Mouse (Mus musculus) bone marrow macrophage, adult 2 months (primary cell): Measurements from ENCODE around the gene Adgrv1. TPM values are rescaled to one million over a fixed set of nuclear protein-coding genes. Genes with fewer than 3 reads are reported as not detected.

Source experiments
- H3K27ac ChIP-seq: 2 replicates; pipeline ENCODE4 v1.5.1; 2012; ENCODE audit warnings: low read depth, low read length; ENCODE audit not compliant: insufficient read depth
- H3K4me1 ChIP-seq: 2 replicates; pipeline ENCODE4 v1.6.1; 2012; ENCODE audit warnings: low read length; ENCODE audit not compliant: control insufficient read depth, insufficient read depth
- H3K4me3 ChIP-seq: 2 replicates; pipeline ENCODE4 v1.5.1; 2012; ENCODE audit warnings: mild to moderate bottlenecking, low read length, moderate library complexity; ENCODE audit not compliant: insufficient read depth
- CTCF ChIP-seq: IDR thresholded peaks from 2 replicates; pipeline ENCODE4 v1.5.1; 2012; ENCODE audit warnings: low read depth, mild to moderate bottlenecking, low read length, moderate library complexity
- POLR2A ChIP-seq: IDR thresholded peaks from 2 replicates; pipeline ENCODE4 v1.6.1; 2012; ENCODE audit warnings: mild to moderate bottlenecking, low read depth, low read length, borderline replicate concordance
- polyA plus RNA-seq: library from polyadenylated mRNA; stranded (reverse); fragments of >200 nt; gene quantifications from 2 replicates; pipeline ENCODE4 v1.2.4, GENCODE M21; 2012; ENCODE audit not compliant: missing spikeins, insufficient read depth, insufficient read length

The Adgrv1 gene
- polyA plus RNA-seq, 1 experiment, result 0.58 TPM

DNA sequence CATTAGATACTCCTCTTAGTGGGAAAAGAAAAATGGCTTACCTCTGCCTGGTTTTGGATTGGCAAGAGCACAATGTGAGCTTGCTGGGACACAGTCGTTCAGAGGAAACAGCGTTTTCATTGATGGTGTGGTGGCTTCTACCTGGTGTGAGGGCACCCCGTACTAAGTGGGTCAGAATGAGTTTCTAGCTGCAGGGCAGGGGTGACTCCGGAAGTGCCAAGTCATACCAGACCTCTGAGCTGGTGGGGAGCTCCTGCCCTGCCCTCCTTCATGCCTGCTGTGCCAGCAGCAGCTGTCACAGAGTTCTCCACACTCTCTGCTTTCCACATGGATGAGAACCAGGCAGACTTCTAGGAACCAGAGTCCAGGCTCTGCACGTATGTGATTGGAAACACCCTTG lies 582.0 kb downstream of the Adgrv1 start:
- Histone ChIP-seq H3K27ac (no peak overlapping the region), H3K4me3 (no peak overlapping the region), H3K4me1 (peaks cover 14% of the 10 kb centered on the region)
- TF ChIP-seq POLR2A (no peak), CTCF (no peak)

DNA sequence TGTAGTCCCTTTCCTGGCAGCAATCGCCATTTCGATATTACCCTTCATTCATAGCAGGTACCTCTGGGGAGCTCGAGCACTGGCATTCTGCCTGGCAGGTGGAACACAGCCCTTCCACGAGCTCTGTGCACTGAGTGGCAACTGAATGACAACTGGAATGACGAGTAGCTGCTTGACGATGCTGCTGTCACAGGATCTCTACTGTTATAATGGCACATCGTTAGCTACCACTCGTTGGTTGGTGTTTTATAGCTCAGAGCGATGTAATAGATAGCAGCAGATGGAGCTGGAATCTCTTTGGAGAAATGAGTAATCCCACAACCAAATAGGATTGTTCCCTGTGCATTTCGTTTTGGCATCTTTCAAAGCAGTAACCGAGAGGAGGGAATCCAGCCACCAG lies 587.6 kb downstream of the Adgrv1 start:
- H3K4me1 ChIP-seq, result peaks cover 3% of the 10 kb centered on the region; the same call in 1 of the 2 replicates
- H3K27ac ChIP-seq, result no peak overlapping the region
- H3K4me3 ChIP-seq, result no peak overlapping the region
- no peak for TF ChIP-seq CTCF
- no peak for TF ChIP-seq POLR2A

Other genes with a start within 250 kb of the Adgrv1 start
- 18.4 and 18.9 TPM in 2 replicates for gene Lysmd3, start 24.5 kb upstream of the Adgrv1 start, polyA plus RNA-seq
- 3.2 and 3.6 TPM in 2 replicates for gene Polr3g, start 77.9 kb upstream of the Adgrv1 start, polyA plus RNA-seq
- gene Mblac2, start 78.2 kb upstream of the Adgrv1 start, polyA plus RNA-seq, result 8.4 and 8.6 TPM in 2 replicates
- 93.8 and 107 TPM in 2 replicates for gene Cetn3, start 149.9 kb upstream of the Adgrv1 start, polyA plus RNA-seq